Mouse (Mus musculus) heart, postnatal 14 days (tissue): ENCODE results near the gene Treml1. TPM values are rescaled to one million over a fixed set of nuclear protein-coding genes. Genes with fewer than 3 reads are reported as not detected.
"Not testable (repeated sequence)": the region's sequence is repeated elsewhere in the genome, so short reads cannot be mapped to it uniquely, and the experiment has no call there.

Source experiments
- DNase-seq, 2 experiments: peaks; one replicate each; pipeline ENCODE4 v3.0.0; 2021 to 2022
- intact Hi-C: fragments of 180-260 bp; cut with DNase I; formaldehyde crosslinking; loops from one replicate; pipeline ENCODE4 v1.15.1; 2025
- long read RNA-seq, 2 experiments: library from polyadenylated mRNA; stranded (forward); transcript quantifications; one replicate each; pipeline ENCODE4 v2.0.0; 2021
- total RNA-seq, 2 experiments: library from RNA; stranded (reverse); gene quantifications; 2 replicates each; pipeline ENCODE4 v1.2.3; 2021

Treml1 gene
- under 1 TPM; 0.22 to 0.29 TPM for total RNA-seq
- long read RNA-seq, experiment 1, result 0 reads
- long read RNA-seq, experiment 2, partial matches to known transcripts, result 0 of 1 reads
- long read RNA-seq, experiment 2, other reads (novel, unspliced or antisense), result 0 of 1 reads

DNA sequence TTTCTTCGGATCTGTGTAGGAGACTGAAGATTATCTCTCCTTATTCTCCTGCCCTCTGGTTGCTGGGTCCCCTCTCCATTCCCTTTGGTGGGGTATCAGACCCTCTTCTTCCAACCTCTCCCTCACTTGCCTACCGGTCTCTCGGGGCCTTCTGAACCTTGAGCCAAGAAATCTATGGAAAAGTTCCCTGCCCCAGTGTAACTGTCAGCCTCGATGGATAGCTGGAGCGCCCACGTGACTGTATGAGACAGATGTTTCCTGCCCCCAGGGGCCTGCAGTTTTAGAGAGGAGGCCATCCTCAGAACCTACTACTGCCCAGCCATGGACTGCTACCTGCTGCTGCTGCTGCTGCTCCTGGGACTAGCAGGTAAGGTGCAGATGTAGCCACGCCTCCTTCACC lies at the start of gene Treml1:
Gene Treml1 (plus strand): TSS at position 301 of the 400 bp plus-strand sequence.
- DNase-seq, result no peak
- intact Hi-C loops, result no loop called here

GRCm38 (mm10) chr17:48312124-48312523 lies 47.6 kb upstream of the Treml1 start:
- no peak for DNase-seq
- intact Hi-C loops, result loop anchor here (10.0 kb wide), 1 partner anchor 167 kb away; the partner anchor contains the start of gene 9830107B12Rik

- intact Hi-C loops, result loop anchor here (10.0 kb wide), 1 partner anchor 171 kb away; the partner anchor contains the start of gene 9830107B12Rik
- not testable (repeated sequence) for DNase-seq
Observed at GRCm38 (mm10) chr17:48315905-48316579, 43.7 kb upstream of the Treml1 start, which contains the start of gene B430306N03Rik. B430306N03Rik (plus strand) TSS chr17:48316141.

DNA sequence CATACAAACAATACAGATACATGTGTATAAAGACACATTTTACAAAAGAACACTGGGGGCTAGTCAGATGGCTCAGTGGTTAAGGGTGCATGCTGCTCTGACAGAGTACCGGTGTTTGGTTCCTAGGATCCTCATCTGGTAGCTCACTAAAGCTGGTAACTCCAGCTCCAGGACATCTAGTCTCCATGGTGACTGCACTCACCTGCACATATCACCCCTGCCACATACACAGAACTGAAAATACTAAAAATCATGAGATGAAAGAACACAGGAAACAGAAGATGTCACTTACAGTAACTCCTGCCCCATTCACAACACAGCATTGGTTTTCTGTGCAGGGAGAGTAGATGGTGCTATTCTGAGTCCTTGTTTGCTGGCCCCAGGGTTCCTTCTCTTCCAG lies 41.0 kb upstream of the Treml1 start:
- DNase-seq, result no peak
- intact Hi-C loops, result loop anchor here (10.0 kb wide), 1 partner anchor 174 kb away; the partner anchor contains the start of gene 9830107B12Rik

GRCm38 (mm10) chr17:48321279-48321678 lies 38.4 kb upstream of the Treml1 start:
- no peak for DNase-seq

GRCm38 (mm10) chr17:48323236-48323635 lies 36.5 kb upstream of the Treml1 start:
- DNase-seq, result no peak
- intact Hi-C loops, result no loop called here

More at GRCm38 (mm10) chr17:48321279-48321678, 38.4 kb upstream of the Treml1 start:
- intact Hi-C loops, result no loop called here

- intact Hi-C loops, result no loop called here
- no peak for DNase-seq
Observed at GRCm38 (mm10) chr17:48324258-48324657, 35.5 kb upstream of the Treml1 start.

DNA sequence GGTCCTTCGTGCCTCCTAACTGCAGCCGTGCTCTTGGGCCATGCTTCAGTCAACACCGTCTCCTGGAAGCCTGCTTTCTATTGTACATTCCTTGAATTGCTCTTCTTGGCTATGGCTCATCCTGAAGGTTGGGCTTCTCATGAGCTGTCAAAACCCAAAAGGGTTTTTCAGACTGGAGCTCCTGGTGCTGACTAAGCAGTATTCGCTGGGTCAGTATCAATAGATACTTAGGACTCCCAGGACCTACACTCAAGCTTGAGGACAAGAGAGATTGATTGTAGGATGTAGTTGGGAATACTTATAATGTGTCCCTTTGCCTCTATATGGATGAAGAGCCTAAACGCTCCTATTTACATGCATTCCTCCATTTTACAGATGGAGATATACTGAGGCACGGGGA lies 34.6 kb upstream of the Treml1 start:
- intact Hi-C loops, result no loop called here

GRCm38 (mm10) chr17:48325638-48326037 lies 34.1 kb upstream of the Treml1 start:
- DNase-seq, result no peak
- intact Hi-C loops, result no loop called here

More for the DNA sequence above, 34.6 kb upstream of the Treml1 start:
- no peak for DNase-seq

DNA sequence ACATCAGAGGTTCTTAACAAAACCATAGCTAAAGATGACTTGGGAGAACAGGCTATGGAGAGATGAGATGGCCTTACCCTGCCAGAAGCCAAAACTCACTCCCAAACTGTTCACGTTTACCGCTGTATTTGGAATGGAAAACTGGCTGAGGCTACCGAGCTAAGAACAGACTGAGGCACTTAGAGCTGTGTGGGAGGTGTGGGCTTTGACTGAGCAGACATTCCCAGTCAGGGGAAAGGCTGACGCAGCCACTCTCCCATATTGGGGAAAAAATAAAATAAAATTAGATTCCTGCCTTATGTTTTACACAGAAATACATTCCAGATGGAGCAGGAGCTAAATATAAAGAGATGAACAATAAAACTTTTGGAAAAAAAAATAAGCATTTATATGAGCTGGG lies 33.1 kb upstream of the Treml1 start:
- intact Hi-C loops, result no loop called here

GRCm38 (mm10) chr17:48332524-48332923 lies 27.2 kb upstream of the Treml1 start:
- intact Hi-C loops, result loop anchor here (10.0 kb wide), 1 partner anchor 218 kb away; no protein-coding TSS in a partner anchor
- DNase-seq, result no peak

More for the DNA sequence above, 33.1 kb upstream of the Treml1 start:
- no peak for DNase-seq

GRCm38 (mm10) chr17:48334186-48334585 lies 25.5 kb upstream of the Treml1 start:
- intact Hi-C loops, result loop anchor here (10.0 kb wide), 1 partner anchor 219 kb away; no protein-coding TSS in a partner anchor
- DNase-seq, result no peak

DNA sequence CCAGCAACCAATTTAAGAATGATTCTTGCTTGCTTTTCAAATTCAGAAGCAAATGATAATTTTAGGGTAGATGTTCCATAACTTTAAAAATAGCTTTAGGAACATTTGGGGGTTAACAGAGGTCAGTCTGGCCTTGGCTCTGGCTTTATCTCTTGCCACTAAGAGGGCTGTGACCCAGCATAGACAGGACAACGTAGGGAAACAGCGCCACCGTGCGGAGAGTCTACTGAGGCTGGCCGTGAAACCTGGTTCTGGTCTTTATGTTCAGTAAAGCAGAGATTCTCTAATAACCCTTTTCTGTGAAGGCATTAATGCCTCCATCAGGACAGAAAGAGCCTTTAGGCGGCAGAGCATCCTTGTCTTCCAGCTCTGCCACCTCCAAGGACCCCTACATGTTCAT lies 22.9 kb upstream of the Treml1 start:
- peak; percentile 87 to 93 for DNase-seq
- intact Hi-C loops, result loop anchor here (1.0 to 10.0 kb wide), 2 partner anchors 63 to 222 kb away; no protein-coding TSS in a partner anchor

DNA sequence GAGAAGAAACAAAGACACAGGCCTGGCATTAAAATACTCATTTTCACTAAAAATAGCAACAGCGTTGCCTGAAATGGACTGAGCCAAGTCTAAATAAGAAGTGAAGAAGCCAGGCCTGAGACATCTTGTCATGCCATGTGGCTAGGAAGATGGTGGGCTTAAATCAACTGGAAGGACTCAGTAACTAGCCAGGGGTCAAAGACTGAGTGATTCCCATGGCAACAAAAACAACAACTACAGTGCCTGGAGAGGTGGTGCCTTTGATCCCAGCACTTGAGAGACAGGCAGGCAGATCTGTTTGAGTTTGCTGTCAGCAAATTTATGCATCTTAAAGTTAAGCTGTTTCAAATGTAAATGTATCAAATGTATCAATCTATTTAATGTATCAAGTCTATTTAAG lies 19.4 kb upstream of the Treml1 start:
- intact Hi-C loops, result no loop called here

DNA sequence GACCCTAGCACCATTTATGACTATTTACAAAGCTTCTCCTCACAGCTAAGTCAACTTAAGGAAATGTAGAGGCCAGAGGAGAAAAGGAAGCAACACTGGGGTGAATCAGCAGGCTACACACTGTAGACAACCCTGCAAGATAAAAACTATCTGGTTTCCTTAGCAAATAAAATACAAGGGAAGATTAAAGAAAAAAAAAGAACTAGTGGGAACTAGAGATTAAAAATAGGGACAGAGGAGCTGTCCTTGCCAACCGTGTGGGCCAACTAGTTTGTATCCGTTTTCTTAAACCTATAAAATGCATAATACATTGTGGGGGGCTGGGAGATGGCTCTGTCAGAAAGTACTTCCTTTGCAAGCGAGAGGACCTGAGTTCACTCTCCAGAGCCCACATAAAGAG lies 17.8 kb upstream of the Treml1 start:
- DNase-seq, result no peak
- intact Hi-C loops, result no loop called here

More for the DNA sequence above, 19.4 kb upstream of the Treml1 start:
- DNase-seq, result no peak

- no peak for DNase-seq
- intact Hi-C loops, result no loop called here
Observed at GRCm38 (mm10) chr17:48343065-48343464, 16.7 kb upstream of the Treml1 start.

- intact Hi-C loops, result no loop called here
- no peak for DNase-seq
Observed at GRCm38 (mm10) chr17:48345824-48346223, 13.9 kb upstream of the Treml1 start.

DNA sequence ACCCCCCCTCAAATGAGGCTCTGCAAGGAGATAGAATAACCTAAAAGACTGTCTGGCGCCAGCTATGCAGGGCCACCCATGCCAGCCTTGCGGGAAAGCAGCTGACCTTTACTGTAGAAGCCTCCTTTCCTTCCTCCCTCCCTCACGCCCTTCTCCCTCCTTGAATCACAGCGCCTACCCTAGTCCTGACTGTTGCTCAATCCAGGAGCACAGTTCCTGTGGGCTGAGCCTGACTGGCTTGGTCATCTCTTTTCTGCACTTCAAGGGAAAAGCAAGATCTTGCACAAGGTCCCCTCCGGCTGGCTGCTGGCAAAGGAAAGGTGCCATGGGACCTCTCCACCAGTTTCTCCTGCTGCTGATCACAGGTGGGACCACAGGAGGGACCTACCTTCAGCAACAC lies 13.5 kb upstream of the Treml1 start, which contains the start of gene Trem2:
Gene Trem2 (plus strand): TSS at position 171 of the 400 bp plus-strand sequence.
- intact Hi-C loops, result no loop called here
- DNase-seq, result no peak

GRCm38 (mm10) chr17:48346834-48347233 lies 12.9 kb upstream of the Treml1 start:
- intact Hi-C loops, result no loop called here
- DNase-seq, result no peak

- intact Hi-C loops, result no loop called here
- DNase-seq, result no peak
Observed at GRCm38 (mm10) chr17:48347287-48347686, 12.4 kb upstream of the Treml1 start.

DNA sequence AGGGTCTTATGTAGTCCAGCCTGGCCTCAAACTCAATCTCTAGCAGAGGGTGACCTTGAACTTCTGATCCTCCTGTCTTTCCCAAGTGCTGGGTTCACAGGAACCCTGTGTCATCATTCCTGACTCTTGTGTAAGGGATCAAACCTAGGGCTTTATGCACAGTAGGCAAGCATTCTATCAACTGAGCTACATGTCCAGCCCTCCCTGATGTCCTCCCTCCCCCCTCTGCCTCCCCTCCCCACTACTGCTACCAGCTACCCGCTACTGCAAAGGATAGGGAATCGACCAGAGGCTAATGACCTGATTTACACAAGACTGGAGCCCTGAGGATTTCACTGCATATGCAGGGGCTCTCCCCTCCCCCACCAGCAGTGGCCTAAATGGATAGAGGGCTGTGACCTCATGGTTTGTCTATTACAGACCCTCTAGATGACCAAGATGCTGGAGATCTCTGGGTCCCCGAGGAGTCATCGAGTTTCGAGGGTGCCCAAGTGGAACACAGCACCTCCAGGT lies 9.0 kb upstream of the Treml1 start:
- DNase-seq, result no peak
- intact Hi-C loops, result no loop called here
